Mouse (Mus musculus) kidney, embryonic 14.5 days (tissue): ENCODE data around the gene Cacna1c. TPM values are rescaled to one million over a fixed set of nuclear protein-coding genes. Genes with fewer than 3 reads are reported as not detected.

Source experiments
- ATAC-seq: fragments of 200-750 bp; cut with Nextera tagmentation; 2 replicates; pipeline ENCODE4 v1.8.0; 2017; ENCODE audit warnings: moderate number of reproducible peaks, mild to moderate bottlenecking, moderate TSS enrichment, moderate library complexity; ENCODE audit not compliant: low FRiP score, low TSS enrichment
- H3K27ac ChIP-seq: fragments of 300-500 bp; sonication (generic); 2 replicates; pipeline ENCODE4 v1.5.1; 2014; ENCODE audit warnings: low read depth, mild to moderate bottlenecking, low read length, moderate library complexity, mixed read lengths
- H3K27me3 ChIP-seq: fragments of 300-500 bp; sonication (generic); 2 replicates; pipeline ENCODE4 v1.6.1; 2014; ENCODE audit warnings: mild to moderate bottlenecking, low read length; ENCODE audit not compliant: control insufficient read depth, insufficient read depth
- H3K36me3 ChIP-seq: fragments of 300-500 bp; sonication (generic); 2 replicates; pipeline ENCODE4 v1.6.1; 2014; ENCODE audit warnings: low read length, mixed read lengths; ENCODE audit not compliant: control insufficient read depth, insufficient read depth
- H3K4me1 ChIP-seq: fragments of 300-500 bp; sonication (generic); 2 replicates; pipeline ENCODE4 v1.6.1; 2014; ENCODE audit warnings: low read length, mixed read lengths; ENCODE audit not compliant: control insufficient read depth, insufficient read depth
- H3K4me2 ChIP-seq: fragments of 300-500 bp; sonication (generic); replicated peaks from 2 replicates; pipeline ENCODE4 v1.6.1; 2014; ENCODE audit warnings: low read depth, mild to moderate bottlenecking, low read length
- H3K4me3 ChIP-seq: fragments of 300-500 bp; sonication (generic); 2 replicates; pipeline ENCODE4 v1.5.1; 2014; ENCODE audit warnings: mild to moderate bottlenecking, low read length
- H3K9ac ChIP-seq: fragments of 300-500 bp; sonication (generic); 2 replicates; pipeline ENCODE4 v1.6.1; 2014; ENCODE audit warnings: low read depth, mild to moderate bottlenecking, low read length, moderate library complexity
- H3K9me3 ChIP-seq: fragments of 300-500 bp; sonication (generic); 2 replicates; pipeline ENCODE4 v1.6.1; 2016; ENCODE audit warnings: low read length; ENCODE audit not compliant: control insufficient read depth
- WGBS: fragments of 180-500 bp; shearing (Covaris S2); extraction: QIAGEN DNeasy Blood & Tissue Kit; methylation state at CpG from one replicate; pipeline ENCODE4 v1.1.7; 2014; 5-methylcytosine and 5-hydroxymethylcytosine counted together
- polyA plus RNA-seq: library from polyadenylated mRNA; unstranded; fragments of >200 nt; fragmentation: Nextera tagmentation; extraction: Ambion mirVana; gene quantifications from 2 replicates; pipeline ENCODE4 v1.2.1, GENCODE M21; 2014

The Cacna1c gene
- polyA plus RNA-seq, 1 experiment from 2014 or later: 3.3 TPM

DNA sequence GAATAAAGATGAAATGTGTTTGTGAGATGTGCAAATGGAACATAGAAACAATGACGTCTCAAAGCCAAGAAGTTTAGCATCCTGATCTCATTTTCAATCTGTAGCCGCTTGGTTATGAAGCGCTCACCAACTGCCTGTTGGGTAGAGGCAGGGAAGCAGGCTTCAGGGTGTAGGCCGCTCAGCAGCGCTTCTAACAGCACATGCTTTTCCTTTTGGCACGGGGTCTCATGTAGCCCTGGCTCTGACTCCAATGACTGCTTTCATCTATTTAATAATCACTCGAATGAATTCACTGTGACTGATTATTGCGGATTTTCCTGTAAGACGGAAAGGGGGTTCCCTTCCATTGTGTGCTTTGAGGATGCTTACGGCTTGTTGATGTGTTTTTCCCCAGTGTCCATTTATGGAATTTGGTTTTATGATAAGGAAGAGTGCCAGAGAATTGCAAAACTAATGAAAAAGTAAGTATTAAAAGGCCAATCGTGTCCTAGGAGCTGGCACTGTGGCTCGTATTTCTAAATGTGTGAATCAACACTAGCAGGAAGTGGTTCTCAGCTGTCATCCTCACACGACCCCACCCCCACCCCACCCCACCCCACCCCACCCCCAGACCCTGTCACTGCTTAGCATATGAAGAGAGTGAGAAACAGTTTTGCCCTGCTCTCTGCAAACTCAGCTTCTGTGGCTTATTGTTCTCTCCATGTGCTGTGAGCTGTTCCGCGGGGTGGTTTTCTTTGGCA is 2.5 kb upstream of the Cacna1c start:
- no peaks in the 10 kb centered on the region; the same call in 1 of the 2 replicates for H3K36me3 ChIP-seq
- no peak overlapping the region for H3K9ac ChIP-seq
- no peaks in the 10 kb centered on the region for H3K4me1 ChIP-seq
- WGBS: 51% methylated on average over 15 of the region's 15 CpGs
- no peak for ATAC-seq
- H3K27me3 ChIP-seq: no peaks in the 10 kb centered on the region
- H3K4me2 ChIP-seq: no peak overlapping the region
- H3K27ac ChIP-seq: no peak overlapping the region
- no peaks in the 10 kb centered on the region for H3K9me3 ChIP-seq
- no peak overlapping the region for H3K4me3 ChIP-seq

DNA sequence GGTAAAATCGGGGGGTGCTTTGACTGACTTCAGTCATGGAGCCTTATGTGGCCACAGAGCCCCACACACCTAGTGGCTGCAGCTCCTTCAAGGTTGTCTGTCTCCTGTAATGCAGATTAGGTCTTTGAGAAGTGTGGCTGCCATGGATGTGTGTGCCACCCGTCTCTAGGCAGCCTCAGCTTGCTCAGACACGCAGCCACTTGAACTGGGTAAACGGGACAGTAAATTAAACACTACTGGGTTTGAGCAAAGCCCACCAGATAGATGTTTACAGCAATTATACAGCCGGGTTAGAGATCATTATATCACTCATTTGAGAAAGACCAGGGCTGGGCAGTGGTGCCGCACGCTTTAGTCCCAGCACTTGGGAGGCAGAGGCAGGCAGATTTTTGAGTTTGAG is 1.6 kb downstream of the Cacna1c start:
- H3K9ac ChIP-seq: no peak overlapping the region
- no peak for ATAC-seq
- H3K4me3 ChIP-seq: no peak overlapping the region
- no peak overlapping the region for H3K4me2 ChIP-seq
- H3K27ac ChIP-seq: no peak overlapping the region
- H3K27me3 ChIP-seq: no peaks in the 10 kb centered on the region
- H3K36me3 ChIP-seq: peaks cover 12% of the 10 kb centered on the region; the same call in 1 of the 2 replicates
- no peaks in the 10 kb centered on the region for H3K4me1 ChIP-seq
- no peaks in the 10 kb centered on the region for H3K9me3 ChIP-seq
- WGBS: 85% methylated on average over 7 of the region's 7 CpGs

DNA sequence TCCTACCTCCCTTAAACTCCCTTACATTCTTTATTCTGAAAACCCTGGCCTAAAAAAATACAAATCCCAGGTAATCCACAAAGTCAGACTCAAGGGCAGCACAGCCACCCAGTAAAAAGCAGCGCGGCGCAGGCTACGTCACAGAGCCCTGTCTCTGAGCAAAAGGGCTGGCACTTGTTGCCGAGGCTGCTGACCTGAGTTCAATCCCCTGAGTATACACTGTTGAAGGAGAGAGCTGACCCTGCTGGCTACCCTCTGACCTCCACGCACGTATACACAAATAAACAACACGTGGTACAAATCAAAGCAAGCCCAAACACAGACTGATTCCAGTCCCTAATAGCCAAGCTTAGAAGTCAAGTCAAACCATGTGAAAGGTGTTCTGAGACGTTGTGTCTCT is 2.1 kb downstream of the Cacna1c start:
- H3K4me3 ChIP-seq: no peak overlapping the region
- H3K27me3 ChIP-seq: no peaks in the 10 kb centered on the region
- no peaks in the 10 kb centered on the region for H3K4me1 ChIP-seq
- 55% methylated on average over 9 of the region's 9 CpGs for WGBS
- no peak for ATAC-seq
- no peak overlapping the region for H3K9ac ChIP-seq
- no peaks in the 10 kb centered on the region for H3K9me3 ChIP-seq
- H3K36me3 ChIP-seq: peaks cover 12% of the 10 kb centered on the region; the same call in 1 of the 2 replicates
- no peak overlapping the region for H3K4me2 ChIP-seq
- H3K27ac ChIP-seq: no peak overlapping the region

DNA sequence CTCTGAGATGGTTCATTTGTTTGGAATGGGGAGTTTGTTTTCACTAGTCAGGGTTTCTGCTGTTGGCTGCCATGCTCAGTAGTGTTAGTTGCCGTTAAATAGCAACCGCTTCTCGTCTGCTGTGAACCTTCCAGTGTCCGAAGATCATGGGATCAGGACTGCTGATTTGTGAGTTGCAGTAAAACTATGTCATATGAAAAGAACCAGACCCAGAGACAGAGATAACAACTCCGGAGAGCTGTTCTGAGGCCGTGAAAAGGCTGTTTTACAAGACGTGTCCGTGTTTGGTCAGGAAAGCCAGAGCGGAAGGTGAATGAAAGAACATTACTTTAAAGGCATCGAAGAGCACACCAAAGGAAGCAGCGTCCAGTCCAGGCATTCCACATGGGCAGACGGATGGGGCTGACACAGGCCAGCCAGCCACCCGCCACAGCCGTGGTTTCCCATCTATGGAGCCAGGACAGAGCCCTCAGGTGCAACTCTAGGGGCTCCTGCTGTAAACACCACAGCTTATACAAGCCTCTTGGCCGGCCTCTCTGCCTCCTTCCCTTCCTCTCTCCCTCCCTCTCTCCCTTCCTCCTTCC is 2.6 kb downstream of the Cacna1c start:
- H3K4me1 ChIP-seq: no peaks in the 10 kb centered on the region
- H3K4me3 ChIP-seq: no peak overlapping the region
- no peak overlapping the region for H3K4me2 ChIP-seq
- H3K9ac ChIP-seq: no peak overlapping the region
- H3K9me3 ChIP-seq: no peaks in the 10 kb centered on the region
- H3K27me3 ChIP-seq: no peaks in the 10 kb centered on the region
- H3K36me3 ChIP-seq: peaks cover 12% of the 10 kb centered on the region; the same call in 1 of the 2 replicates
- ATAC-seq: no peak
- 47% methylated on average over 15 of the region's 15 CpGs for WGBS
- H3K27ac ChIP-seq: no peak overlapping the region

DNA sequence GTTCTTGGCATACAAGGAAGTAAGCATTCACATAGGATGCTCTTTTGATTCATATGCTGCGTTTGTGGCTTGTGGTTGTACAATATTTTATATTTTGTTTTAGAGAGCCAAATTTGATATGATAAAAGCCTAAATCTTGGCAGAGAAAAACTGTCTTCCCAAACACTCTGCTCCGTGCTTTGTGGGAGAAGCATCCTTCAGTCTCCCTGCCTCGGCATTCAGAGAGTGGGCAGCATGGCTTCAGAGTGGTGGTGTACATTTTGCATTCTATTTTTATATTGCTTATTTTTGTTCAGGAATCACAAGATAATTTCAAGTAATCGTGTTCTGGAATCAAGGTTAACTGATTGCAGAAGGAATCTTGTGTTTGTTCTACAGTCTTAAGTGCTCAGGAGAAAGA is 4.7 kb downstream of the Cacna1c start:
- no peaks in the 10 kb centered on the region for H3K27me3 ChIP-seq
- ATAC-seq: no peak
- H3K27ac ChIP-seq: no peak overlapping the region
- no peak overlapping the region for H3K4me2 ChIP-seq
- no peaks in the 10 kb centered on the region for H3K4me1 ChIP-seq
- no peak overlapping the region for H3K9ac ChIP-seq
- H3K36me3 ChIP-seq: peaks cover 12% of the 10 kb centered on the region; the same call in 1 of the 2 replicates
- H3K4me3 ChIP-seq: no peak overlapping the region
- no peaks in the 10 kb centered on the region for H3K9me3 ChIP-seq
- 93% methylated on average over 4 of the region's 4 CpGs for WGBS

DNA sequence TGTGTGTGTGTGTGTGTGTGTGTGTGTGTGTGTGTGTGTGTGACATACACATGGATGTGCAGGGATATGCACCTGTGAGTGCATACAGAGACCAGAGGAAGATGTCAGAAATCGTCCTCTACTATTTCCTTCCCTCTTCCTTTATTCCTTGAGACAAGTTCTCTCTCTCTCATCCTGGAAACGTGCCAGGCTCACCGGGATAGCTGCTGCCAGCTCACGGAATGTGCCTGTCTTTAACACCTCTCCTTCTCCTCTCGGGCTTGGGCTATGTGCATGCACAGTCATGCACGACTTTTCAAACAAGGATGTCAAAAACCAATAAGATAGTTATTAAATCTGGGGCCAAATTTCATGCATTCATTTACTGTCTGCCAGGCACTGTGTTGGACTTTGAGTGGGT is 8.6 kb downstream of the Cacna1c start:
- Histone ChIP-seq H3K27ac (no peak overlapping the region), H3K9ac (no peak overlapping the region), H3K36me3 (peaks cover 16% of the 10 kb centered on the region; the same call in 1 of the 2 replicates), H3K27me3 (no peaks in the 10 kb centered on the region), H3K4me1 (no peaks in the 10 kb centered on the region), H3K4me2 (no peak overlapping the region), H3K9me3 (no peaks in the 10 kb centered on the region), H3K4me3 (no peak overlapping the region)
- ATAC-seq: no peak
- 77% methylated on average over 6 of the region's 6 CpGs for WGBS

DNA sequence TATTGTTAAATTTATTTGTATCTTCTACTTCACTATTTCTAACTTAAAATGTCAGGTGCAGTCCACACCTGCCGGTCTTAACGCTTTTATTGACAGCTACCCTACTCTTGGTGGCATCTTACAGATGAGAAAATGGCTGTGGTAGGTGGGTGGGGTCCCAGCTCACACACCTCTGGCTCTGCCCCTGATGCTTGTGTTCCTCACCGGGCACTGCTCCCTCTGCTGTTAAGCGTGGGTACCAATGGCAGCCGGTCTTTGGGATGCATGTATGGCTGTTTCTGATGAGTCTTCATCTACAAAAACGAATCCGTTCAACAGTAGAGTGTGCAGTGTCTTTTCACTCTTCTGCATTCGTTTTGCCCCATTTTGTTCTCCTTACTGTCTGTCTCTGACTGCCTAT is 9.6 kb downstream of the Cacna1c start:
- no peak overlapping the region for H3K27ac ChIP-seq
- 65% methylated on average over 8 of the region's 8 CpGs for WGBS
- ATAC-seq: no peak
- H3K9me3 ChIP-seq: no peaks in the 10 kb centered on the region
- H3K27me3 ChIP-seq: no peaks in the 10 kb centered on the region
- peaks cover 9% of the 10 kb centered on the region; the same call in 1 of the 2 replicates for H3K36me3 ChIP-seq
- no peaks in the 10 kb centered on the region for H3K4me1 ChIP-seq
- no peak overlapping the region for H3K4me2 ChIP-seq
- no peak overlapping the region for H3K9ac ChIP-seq
- no peak overlapping the region for H3K4me3 ChIP-seq

DNA sequence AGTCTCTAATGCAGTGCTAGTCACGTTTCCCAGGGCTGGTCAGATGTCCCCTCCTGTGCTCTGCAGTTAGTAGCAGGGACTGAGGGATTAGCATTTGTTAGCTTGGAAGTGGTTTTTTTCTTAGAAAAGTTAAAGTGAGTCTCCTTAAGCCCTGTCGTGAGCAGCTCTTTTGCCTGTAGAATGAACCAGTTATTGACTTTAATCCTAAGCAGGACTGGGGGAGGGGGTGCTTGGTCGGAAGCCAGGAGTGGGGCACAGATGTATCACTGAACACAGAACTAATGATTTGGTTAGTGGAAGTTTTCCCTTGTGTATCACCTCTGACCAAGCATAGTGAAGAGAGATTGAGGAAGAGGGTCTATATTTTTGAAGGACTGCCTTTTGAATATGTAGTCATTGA is 12.4 kb downstream of the Cacna1c start:
- WGBS: 83% methylated on average over 3 of the region's 3 CpGs
- no peak for ATAC-seq

DNA sequence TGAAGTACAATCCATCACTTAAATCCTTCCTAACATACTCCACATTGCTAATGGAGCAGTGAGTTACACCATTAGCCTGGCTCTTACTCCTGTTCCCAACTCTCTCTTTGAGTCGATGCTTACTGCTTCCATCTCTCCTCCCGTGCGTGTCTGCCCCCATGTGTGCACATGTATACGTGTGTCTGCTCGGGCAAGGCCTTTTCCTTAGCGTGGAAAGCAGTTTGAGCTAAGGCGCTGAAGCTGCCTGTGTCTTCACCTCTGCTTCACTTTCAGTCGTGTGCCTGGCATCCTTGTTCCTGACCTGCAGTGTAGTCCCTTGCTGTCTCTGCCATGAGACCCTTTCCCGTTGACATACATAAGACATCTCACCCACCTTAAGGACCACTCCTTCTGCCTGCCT is 14.0 kb downstream of the Cacna1c start:
- peaks cover 9% of the 10 kb centered on the region; the same call in 1 of the 2 replicates for H3K36me3 ChIP-seq
- H3K27me3 ChIP-seq: no peaks in the 10 kb centered on the region
- H3K4me3 ChIP-seq: no peak overlapping the region
- no peaks in the 10 kb centered on the region for H3K4me1 ChIP-seq
- no peak overlapping the region for H3K9ac ChIP-seq
- H3K4me2 ChIP-seq: no peak overlapping the region
- ATAC-seq: no peak
- WGBS: 90% methylated on average over 9 of the region's 9 CpGs
- no peaks in the 10 kb centered on the region for H3K9me3 ChIP-seq
- H3K27ac ChIP-seq: no peak overlapping the region

More for the DNA sequence above, 12.4 kb downstream of the Cacna1c start:
- Histone ChIP-seq H3K4me2 (no peak overlapping the region), H3K9me3 (no peaks in the 10 kb centered on the region), H3K4me3 (no peak overlapping the region), H3K36me3 (peaks cover 9% of the 10 kb centered on the region; the same call in 1 of the 2 replicates), H3K27ac (no peak overlapping the region), H3K4me1 (no peaks in the 10 kb centered on the region), H3K27me3 (no peaks in the 10 kb centered on the region), H3K9ac (no peak overlapping the region)
